Mouse (Mus musculus): ENCODE results near the gene Snrk. TPM values are rescaled to one million over a fixed set of nuclear protein-coding genes. Genes with fewer than 3 reads are reported as not detected.

Snrk gene
- polyA plus RNA-seq, 1 experiment from 2014 or later, result 33.2 TPM

- peaks cover 27% of the 10 kb centered on the region for H3K36me3 ChIP-seq (replicated peaks)
- H3K27ac ChIP-seq (replicated peaks), result no peak overlapping the region
- no peak for DNase-seq (ENCODE audit: low spot score)
- H3K4me1 ChIP-seq, result peaks cover 15% of the 10 kb centered on the region
- H3K4me3 ChIP-seq, result no peak overlapping the region
- H3K27me3 ChIP-seq (replicated peaks; ENCODE audit: low read depth, poor library complexity, severe bottlenecking), result no peaks in the 10 kb centered on the region
- no peaks in the 10 kb centered on the region for H3K9me3 ChIP-seq
- 76% methylated on average over 7 of the region's 7 CpGs for WGBS
Observed at GRCm38 (mm10) chr9:122132145-122132544, 15.1 kb downstream of the Snrk start.

DNA sequence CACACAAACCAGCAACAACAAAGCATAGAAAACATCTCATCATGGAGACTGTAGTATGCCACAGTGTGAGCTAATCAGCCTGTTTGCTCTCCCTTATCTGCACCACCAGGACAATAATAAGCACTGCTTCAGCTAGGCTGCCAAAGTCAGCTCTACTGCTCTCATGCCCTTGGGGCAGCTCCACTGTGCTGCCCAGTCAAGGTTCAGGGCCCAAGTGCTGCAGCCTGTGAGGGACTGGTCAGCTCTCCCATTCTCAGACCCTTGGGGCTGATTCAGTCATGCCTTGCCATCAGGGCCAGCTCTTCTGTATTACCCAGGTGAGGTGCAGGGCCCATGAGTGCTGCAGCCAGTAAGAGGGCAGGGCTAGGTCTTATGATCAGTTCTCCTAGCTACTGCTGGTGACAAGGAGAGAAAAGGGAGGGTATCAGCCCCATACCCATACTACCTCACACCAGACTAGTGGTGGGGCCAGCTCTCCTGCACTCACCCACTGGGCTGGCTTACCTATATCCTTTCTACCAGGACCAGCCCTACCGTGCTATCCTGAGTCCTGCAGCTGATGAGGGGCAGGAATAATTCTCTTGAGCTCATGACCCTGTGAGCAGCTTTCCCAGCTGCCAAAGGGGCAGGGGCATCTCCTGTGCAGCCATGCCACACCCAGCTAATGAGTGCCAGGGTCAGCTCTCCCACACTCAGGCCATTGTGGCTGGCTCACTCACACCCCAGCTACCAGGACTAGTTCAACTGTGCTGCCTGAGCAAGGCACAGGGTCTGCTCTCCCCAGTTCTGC, 18.2 kb downstream of the Snrk start:
- Histone ChIP-seq H3K27me3 (replicated peaks; ENCODE audit: low read depth, poor library complexity, severe bottlenecking) (no peaks in the 10 kb centered on the region), H3K4me1 (peaks cover 11% of the 10 kb centered on the region), H3K9me3 (no peaks in the 10 kb centered on the region), H3K27ac (replicated peaks) (no peak overlapping the region), H3K4me3 (no peak overlapping the region), H3K36me3 (replicated peaks) (peaks cover 41% of the 10 kb centered on the region)
- 76% methylated on average over 1 of the region's 1 CpGs for WGBS
- DNase-seq (ENCODE audit: low spot score), result no peak

GRCm38 (mm10) chr9:122135885-122136170, 18.8 kb downstream of the Snrk start:
- H3K27me3 ChIP-seq (replicated peaks; ENCODE audit: low read depth, poor library complexity, severe bottlenecking), result no peaks in the 10 kb centered on the region

DNA sequence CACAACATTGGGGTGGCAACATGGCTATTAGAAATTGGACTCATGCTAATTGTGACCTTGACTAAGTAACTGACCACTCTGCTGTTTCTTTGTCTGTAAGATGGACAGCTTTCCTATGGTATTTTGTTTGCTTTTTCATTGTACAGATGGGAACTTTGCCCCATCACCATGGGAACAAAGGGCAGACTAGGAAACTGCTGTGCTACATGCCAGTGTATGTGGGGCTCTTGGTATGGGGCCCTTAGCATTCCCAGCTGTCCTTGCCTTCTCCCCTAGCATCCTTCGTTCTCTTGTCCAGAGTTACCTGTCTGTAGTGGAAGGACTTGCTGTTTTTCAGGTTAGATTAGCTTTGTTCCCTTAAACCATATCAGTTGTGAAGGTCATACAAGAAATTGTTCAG, 20.9 kb downstream of the Snrk start:
- Histone ChIP-seq H3K27ac (replicated peaks) (no peak overlapping the region), H3K9me3 (no peaks in the 10 kb centered on the region), H3K27me3 (replicated peaks; ENCODE audit: low read depth, poor library complexity, severe bottlenecking) (no peaks in the 10 kb centered on the region), H3K36me3 (replicated peaks) (peaks cover 37% of the 10 kb centered on the region), H3K4me3 (no peak overlapping the region), H3K4me1 (peaks cover 8% of the 10 kb centered on the region)
- WGBS, result 90% methylated on average over 1 of the region's 1 CpGs
- no peak for DNase-seq (ENCODE audit: low spot score)

More at GRCm38 (mm10) chr9:122135885-122136170, 18.8 kb downstream of the Snrk start:
- peaks cover 8% of the 10 kb centered on the region for H3K4me1 ChIP-seq
- no peak overlapping the region for H3K27ac ChIP-seq (replicated peaks)
- H3K9me3 ChIP-seq, result no peaks in the 10 kb centered on the region
- peaks cover 41% of the 10 kb centered on the region for H3K36me3 ChIP-seq (replicated peaks)
- H3K4me3 ChIP-seq, result no peak overlapping the region
- DNase-seq (ENCODE audit: low spot score), result no peak
- 76% methylated on average over 2 of the region's 2 CpGs for WGBS

DNA sequence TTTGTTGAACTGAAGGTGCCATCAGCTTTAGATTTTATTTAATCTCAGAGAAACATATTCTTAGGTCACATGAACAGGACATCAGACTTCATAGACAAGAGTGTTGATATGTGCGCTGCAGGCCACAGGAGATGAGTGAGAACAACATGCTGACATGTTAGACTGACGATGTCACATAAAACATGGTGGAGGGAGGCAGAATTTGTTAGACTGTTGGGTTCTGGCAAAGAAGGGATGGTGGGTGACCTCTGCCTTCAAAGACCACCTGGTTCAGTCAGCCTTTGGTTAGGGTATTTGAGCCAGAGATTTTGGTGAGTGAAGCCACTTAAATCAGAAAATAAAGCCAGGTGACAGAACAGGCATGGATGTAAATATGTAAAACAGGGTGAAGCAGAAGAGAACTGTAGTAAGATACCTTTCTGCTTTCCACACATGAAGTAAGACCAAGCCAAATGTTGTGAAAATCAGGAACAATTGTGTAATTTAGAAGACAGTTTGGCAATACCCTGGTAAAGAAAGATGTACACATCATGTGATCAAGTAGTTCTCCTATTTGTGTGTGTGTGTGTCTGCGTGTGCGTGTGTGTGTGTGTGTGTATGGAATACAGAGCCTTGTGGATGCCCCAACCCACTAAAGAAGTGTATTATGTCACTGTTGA, 21.4 kb downstream of the Snrk start:
- no peak overlapping the region for H3K4me3 ChIP-seq
- H3K27me3 ChIP-seq (replicated peaks; ENCODE audit: low read depth, poor library complexity, severe bottlenecking), result no peaks in the 10 kb centered on the region
- 95% methylated on average over 4 of the region's 4 CpGs for WGBS
- H3K4me1 ChIP-seq, result peaks cover 8% of the 10 kb centered on the region
- no peak overlapping the region for H3K27ac ChIP-seq (replicated peaks)
- no peaks in the 10 kb centered on the region for H3K9me3 ChIP-seq
- DNase-seq (ENCODE audit: low spot score), result no peak
- peaks cover 35% of the 10 kb centered on the region for H3K36me3 ChIP-seq (replicated peaks)

GRCm38 (mm10) chr9:122139236-122139635, 22.2 kb downstream of the Snrk start:
- H3K9me3 ChIP-seq, result peaks cover 1% of the 10 kb centered on the region; the same call in 1 of the 2 replicates
- no peak overlapping the region for H3K27ac ChIP-seq (replicated peaks)
- no peaks in the 10 kb centered on the region for H3K27me3 ChIP-seq (replicated peaks; ENCODE audit: low read depth, poor library complexity, severe bottlenecking)
- no peak for DNase-seq (ENCODE audit: low spot score)
- WGBS, result 68% methylated on average over 2 of the region's 2 CpGs
- H3K36me3 ChIP-seq (replicated peaks), result peaks cover 42% of the 10 kb centered on the region
- no peak overlapping the region for H3K4me3 ChIP-seq
- peaks cover 8% of the 10 kb centered on the region for H3K4me1 ChIP-seq

DNA sequence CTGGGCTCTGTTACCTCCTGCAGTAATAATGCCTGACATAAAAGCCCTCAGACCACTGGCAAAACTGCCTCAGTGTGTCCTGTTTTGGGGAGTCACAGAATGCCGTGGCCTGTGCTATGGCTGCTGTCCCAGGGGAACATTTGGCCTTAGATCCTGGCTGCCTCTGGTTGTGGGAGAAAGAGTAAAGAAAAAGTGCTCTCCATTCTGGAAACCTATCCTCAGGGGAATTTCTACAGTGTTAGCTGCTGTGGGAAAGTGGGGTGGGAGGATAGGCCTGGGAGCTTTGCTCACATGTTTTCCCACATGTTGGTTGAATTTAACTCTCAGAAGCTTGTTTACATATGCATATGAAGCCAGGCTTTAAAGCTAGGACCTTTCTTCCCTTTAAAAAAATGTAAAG, 26.2 kb downstream of the Snrk start:
- 69% methylated on average over 1 of the region's 1 CpGs for WGBS
- H3K27ac ChIP-seq (replicated peaks), result no peak overlapping the region
- H3K36me3 ChIP-seq (replicated peaks), result peaks cover 39% of the 10 kb centered on the region
- no peak for DNase-seq (ENCODE audit: low spot score)
- no peaks in the 10 kb centered on the region for H3K27me3 ChIP-seq (replicated peaks; ENCODE audit: low read depth, poor library complexity, severe bottlenecking)
- H3K9me3 ChIP-seq, result peaks cover 8% of the 10 kb centered on the region; the same call in 1 of the 2 replicates
- H3K4me1 ChIP-seq, result peaks cover 3% of the 10 kb centered on the region; the same call in 1 of the 2 replicates
- H3K4me3 ChIP-seq, result no peak overlapping the region

GRCm38 (mm10) chr9:122144776-122145175, 27.7 kb downstream of the Snrk start:
- no peak for DNase-seq (ENCODE audit: low spot score)
- Histone ChIP-seq H3K9me3 (peaks cover 8% of the 10 kb centered on the region; the same call in 1 of the 2 replicates), H3K27ac (replicated peaks) (no peak overlapping the region), H3K36me3 (replicated peaks) (peaks cover 35% of the 10 kb centered on the region), H3K4me3 (no peak overlapping the region), H3K27me3 (replicated peaks; ENCODE audit: low read depth, poor library complexity, severe bottlenecking) (no peaks in the 10 kb centered on the region), H3K4me1 (peaks cover 3% of the 10 kb centered on the region; the same call in 1 of the 2 replicates)
- 95% methylated on average over 3 of the region's 3 CpGs for WGBS

DNA sequence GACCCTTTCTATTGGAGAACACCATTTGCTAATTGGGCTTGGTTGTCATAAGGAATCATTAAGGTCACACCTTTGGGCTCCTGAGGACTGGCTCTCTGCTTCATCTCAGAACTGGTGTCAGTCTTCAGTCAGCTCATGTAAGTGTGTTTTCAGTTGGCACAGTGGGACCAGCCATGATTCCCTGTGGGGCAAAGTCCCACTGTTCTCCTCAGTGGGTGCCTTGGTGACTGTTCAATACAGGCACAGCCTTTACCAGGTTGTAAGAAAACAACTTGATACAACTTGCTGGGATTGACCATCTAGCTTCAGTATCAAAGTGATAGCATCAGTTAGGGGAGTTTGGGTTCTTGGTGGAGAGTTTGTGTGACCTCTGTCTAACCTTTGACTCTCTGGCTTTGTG, 28.6 kb downstream of the Snrk start:
- Histone ChIP-seq H3K4me3 (no peak overlapping the region), H3K4me1 (peaks cover 3% of the 10 kb centered on the region; the same call in 1 of the 2 replicates), H3K27me3 (replicated peaks; ENCODE audit: low read depth, poor library complexity, severe bottlenecking) (no peaks in the 10 kb centered on the region), H3K9me3 (peaks cover 8% of the 10 kb centered on the region; the same call in 1 of the 2 replicates), H3K36me3 (replicated peaks) (peaks cover 35% of the 10 kb centered on the region), H3K27ac (replicated peaks) (no peak overlapping the region)
- DNase-seq (ENCODE audit: low spot score), result no peak

GRCm38 (mm10) chr9:122146124-122146870, 29.2 kb downstream of the Snrk start:
- Histone ChIP-seq H3K4me1 (peaks cover 3% of the 10 kb centered on the region; the same call in 1 of the 2 replicates), H3K4me3 (no peak overlapping the region), H3K9me3 (peaks cover 8% of the 10 kb centered on the region; the same call in 1 of the 2 replicates), H3K27me3 (replicated peaks; ENCODE audit: low read depth, poor library complexity, severe bottlenecking) (no peaks in the 10 kb centered on the region), H3K36me3 (replicated peaks) (peaks cover 35% of the 10 kb centered on the region), H3K27ac (replicated peaks) (no peak overlapping the region)
- 83% methylated on average over 4 of the region's 4 CpGs for WGBS
- DNase-seq (ENCODE audit: low spot score), result no peak

DNA sequence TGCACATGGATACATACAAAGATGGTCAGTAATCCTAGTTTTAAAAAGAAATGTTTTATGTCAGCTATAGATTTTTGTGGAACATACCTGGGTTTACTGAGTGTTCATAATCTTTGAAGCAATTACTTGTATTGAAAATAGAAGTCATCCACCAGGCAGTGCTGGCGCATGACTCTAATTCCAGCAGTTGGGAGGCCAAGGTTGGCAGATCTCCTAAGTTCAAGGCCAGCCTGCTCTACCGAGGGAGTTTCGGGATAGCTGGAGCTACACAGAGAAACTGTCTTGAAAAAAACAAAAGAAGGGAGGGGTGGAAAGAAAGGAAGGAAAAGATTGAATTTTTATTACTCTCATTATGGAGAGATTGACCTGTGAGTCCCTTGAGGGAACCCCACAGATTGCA, 31.3 kb downstream of the Snrk start:
- no peak overlapping the region for H3K27ac ChIP-seq (replicated peaks)
- H3K4me1 ChIP-seq, result peaks cover 3% of the 10 kb centered on the region; the same call in 1 of the 2 replicates
- H3K36me3 ChIP-seq (replicated peaks), result peaks cover 31% of the 10 kb centered on the region
- no peak overlapping the region for H3K4me3 ChIP-seq
- no peaks in the 10 kb centered on the region for H3K27me3 ChIP-seq (replicated peaks; ENCODE audit: low read depth, poor library complexity, severe bottlenecking)
- peaks cover 8% of the 10 kb centered on the region; the same call in 1 of the 2 replicates for H3K9me3 ChIP-seq
- 93% methylated on average over 3 of the region's 3 CpGs for WGBS
- DNase-seq (ENCODE audit: low spot score), result no peak

DNA sequence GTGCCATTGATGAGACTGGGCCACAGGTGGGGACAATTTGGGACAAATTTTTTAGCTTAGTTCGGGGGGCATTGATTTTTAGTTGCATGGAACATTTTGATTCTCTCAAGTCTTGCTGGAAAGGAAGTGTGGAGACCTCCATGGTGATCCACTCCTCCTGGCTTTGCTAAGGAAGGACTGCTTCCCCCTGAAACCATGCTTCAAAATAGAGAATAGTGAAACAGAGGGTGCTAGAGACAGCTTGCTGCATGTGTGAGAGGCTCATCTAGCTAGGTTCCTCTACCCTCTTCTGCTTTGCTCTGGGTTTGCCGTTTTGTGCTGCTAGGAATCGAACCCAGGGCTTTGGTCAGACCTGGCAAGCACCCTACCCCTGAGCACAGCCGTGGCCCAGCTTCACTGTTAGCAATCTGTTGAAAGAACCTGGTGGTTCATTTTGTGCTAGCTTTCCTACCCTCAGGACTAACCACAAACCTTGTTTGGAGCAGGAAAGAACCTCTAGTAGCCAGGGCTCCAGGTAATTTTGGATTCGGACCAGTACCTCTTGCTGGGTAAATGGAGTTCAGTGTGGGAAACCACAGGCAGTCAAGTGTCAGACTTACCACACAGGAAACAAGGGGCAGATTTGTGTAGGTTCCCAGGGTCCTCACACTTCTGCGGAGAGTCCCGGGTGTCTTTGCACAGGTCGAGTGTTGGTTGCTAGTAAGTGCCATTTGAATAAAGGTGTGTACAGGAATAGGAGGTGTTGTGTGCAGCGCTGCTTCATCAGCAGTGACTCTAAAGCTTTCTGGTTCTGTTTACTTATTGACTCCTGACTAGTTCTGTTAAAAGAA, 33.1 kb downstream of the Snrk start:
- DNase-seq (ENCODE audit: low spot score), result no peak
- Histone ChIP-seq H3K27me3 (replicated peaks; ENCODE audit: low read depth, poor library complexity, severe bottlenecking) (no peaks in the 10 kb centered on the region), H3K4me3 (no peak overlapping the region), H3K36me3 (replicated peaks) (peaks cover 25% of the 10 kb centered on the region), H3K9me3 (no peaks in the 10 kb centered on the region), H3K27ac (replicated peaks) (no peak overlapping the region), H3K4me1 (peaks cover 3% of the 10 kb centered on the region; the same call in 1 of the 2 replicates)
- 91% methylated on average over 9 of the region's 9 CpGs for WGBS

Measured in embryonic facial prominence, embryonic 10.5 days (tissue).